Mouse (Mus musculus) kidney, adult 2 months (tissue): ENCODE results near the gene Nfe2l3.
"Not testable (repeated sequence)": the region's sequence is repeated elsewhere in the genome, so short reads cannot be mapped to it uniquely, and the experiment has no call there.

Source experiments
- CTCF ChIP-seq: fragments of 200-500 bp; conservative IDR thresholded peaks from 2 replicates; pipeline ENCODE4 v1.5.1; 2011; ENCODE audit warnings: low read depth, mild to moderate bottlenecking, control low read depth, low read length, moderate library complexity, mixed read lengths; ENCODE audit not compliant: insufficient read depth, insufficient read length
- POLR2A ChIP-seq: fragments of 200-500 bp; IDR thresholded peaks from one replicate; pipeline ENCODE4 v1.6.1; 2011; ENCODE audit warnings: low read depth, low read length, control low read depth

- TF ChIP-seq CTCF, POLR2A: not testable (repeated sequence)
These were observed 52.1 kb downstream of the Nfe2l3 start for GRCm38 (mm10) chr6:51484556-51484955.
